Mouse (Mus musculus) erythroid progenitor cell, adult 5-6 weeks (primary cell): ENCODE measurements around the gene Rrp1b. TPM values are rescaled to one million over a fixed set of nuclear protein-coding genes. Genes with fewer than 3 reads are reported as not detected.
A peak's percentile ranks its signal among the peaks of the same experiment; 100 is the strongest.

Experiments
- ATAC-seq: replicated peaks from 2 replicates; pipeline ENCODE4 v1.8.0; 2016; ENCODE audit warnings: moderate number of reproducible peaks, mild to moderate bottlenecking, moderate TSS enrichment, inconsistent platforms; ENCODE audit not compliant: poor library complexity, low FRiP score, severe bottlenecking
- total RNA-seq, 2 experiments: library from RNA; stranded (forward) in 1 of 2; stranded (reverse) in 1 of 2; fragments of 150-400 nt in 1 of 2; fragments of 186-747, 209-891 nt in 1 of 2; gene quantifications; 2 replicates each; pipeline versions ENCODE4 v1.2.3 to v1.2.4; 2015 to 2017; ENCODE audit warnings: low replicate concordance in 2 of 2

Gene Rrp1b
- total RNA-seq (2015; ENCODE audit: low replicate concordance) = 4.0 and 8.8 TPM in 2 replicates
- total RNA-seq (2017; ENCODE audit: low replicate concordance) = 1.5 and 5.4 TPM in 2 replicates

DNA sequence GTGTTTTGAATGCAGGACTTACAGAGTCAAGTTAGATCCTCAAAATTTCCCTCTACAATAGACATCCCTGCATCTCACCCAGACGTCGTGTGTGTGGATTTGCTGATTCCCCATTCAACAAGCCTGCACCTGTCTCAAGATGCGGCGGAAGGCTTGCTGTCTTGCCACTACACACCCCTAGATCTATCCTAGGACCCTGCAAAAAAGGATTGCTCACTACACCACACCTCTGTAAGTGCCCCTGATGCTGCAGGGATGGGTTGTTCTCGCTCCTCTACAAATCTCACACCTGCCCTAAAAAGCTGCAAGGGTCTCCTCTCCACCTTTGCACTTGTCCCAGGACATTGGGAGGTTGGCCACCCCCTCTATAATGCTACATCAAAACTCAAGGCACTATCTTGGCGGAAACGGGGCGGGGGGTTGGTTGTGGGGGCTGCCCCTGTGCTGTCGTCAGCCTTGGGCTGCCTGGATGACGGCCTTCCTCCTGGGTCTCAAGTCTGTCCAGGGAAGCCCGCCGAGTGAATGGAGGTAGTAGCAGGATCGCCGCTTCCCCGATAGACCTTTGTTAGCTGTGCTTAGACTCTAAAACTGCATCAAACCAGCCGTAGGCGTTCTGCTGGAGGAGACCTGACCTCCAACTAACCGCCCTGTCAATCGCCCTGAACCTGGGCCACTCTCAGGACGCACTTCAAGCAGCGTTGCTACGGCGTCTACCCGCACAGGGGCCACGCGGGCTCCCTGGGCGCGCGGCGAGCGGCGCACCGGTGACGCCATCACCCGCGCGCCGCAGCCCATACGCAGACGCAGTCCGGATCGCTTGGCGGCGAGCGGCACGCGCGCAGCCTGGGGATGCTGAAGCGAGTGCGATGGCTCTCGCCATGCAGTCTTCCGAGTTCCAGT, at the start of gene Rrp1b, which contains the start of gene Hsf2bp:
TSS of gene Rrp1b (plus strand) at position 492 of the 900 bp plus-strand sequence.
TSS of gene Hsf2bp (minus strand) at position 741 of the 900 bp plus-strand sequence.
- 0 out of 2 replicates have a peak, but pooled peaks have one; percentile 53 for ATAC-seq

DNA sequence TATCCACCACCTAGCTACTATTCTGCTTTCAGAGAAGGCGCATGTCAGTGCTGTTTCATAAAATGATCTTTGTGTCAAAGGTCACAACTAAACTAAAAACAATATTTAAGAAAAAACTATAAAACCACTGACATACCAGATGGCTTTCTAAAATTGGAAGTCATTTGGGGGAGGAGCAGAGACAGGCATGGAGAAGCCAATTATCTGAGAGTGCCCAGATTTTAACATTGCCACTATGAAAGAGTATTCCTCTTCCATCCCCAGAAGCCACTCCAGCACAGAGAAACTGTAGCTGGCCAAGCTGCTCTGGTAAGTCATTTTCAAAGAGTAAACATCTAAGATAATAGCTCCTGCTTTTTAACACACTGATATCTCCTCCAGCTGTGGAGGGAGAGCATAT, 49.0 kb upstream of the Rrp1b start:
- ATAC-seq = no peak

DNA sequence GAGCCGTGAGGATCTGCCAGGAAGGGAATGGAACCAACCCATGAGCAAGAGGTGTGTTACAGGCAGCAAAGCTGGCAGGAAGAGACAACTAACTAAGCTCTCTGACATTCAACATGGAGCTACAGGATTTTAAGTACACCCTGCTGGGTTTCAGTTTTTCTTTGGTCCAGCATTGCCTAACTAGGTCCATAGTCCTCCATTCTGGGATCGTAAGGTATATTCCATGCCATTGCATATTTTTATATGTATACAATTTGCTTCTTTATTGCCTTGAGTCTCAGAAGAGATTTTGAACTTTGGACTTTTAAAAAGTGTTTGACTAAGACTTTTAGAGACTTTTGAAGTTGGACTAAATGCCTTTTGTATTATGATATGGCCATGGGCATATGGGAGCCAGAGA, 46.9 kb upstream of the Rrp1b start:
- ATAC-seq = no peak

DNA sequence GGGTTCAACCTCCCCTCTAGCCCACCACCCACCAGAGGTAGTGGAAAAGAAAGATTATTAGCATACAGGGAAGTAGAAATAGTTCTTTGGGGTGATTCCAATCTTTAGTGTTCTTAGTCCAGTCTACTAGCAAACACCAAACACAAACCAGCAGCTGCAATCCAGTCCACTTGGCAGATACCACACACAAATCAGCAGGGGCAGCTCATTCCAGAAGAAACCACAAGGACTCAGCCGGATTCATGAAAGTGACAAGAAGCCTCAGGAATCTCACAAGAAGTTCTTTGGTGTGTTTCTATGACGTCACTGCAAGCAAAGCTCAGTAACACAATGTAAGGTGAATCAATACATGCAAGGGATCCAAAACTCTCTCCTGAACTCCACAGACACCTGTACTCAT, 43.9 kb upstream of the Rrp1b start:
- ATAC-seq = no peak

DNA sequence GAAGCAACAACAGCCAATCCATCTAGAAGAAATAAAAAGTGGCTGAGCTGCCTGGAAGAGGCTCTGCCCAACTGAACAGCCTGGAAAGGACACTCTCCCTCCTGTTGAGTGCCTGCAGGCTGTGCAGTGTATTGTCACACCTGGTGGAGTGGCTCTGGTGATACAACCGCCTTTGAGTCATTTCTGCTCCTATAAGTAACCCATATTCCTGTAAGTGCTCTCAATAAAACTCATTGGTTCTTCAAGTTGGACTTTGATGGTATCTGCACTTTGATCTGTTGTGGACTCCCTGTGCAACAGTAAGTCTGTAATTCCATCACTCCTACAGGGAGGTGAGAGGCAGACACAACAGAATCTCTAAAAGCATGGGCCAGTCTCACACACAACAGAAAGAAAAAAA, 42.5 kb upstream of the Rrp1b start:
- ATAC-seq = no peak

DNA sequence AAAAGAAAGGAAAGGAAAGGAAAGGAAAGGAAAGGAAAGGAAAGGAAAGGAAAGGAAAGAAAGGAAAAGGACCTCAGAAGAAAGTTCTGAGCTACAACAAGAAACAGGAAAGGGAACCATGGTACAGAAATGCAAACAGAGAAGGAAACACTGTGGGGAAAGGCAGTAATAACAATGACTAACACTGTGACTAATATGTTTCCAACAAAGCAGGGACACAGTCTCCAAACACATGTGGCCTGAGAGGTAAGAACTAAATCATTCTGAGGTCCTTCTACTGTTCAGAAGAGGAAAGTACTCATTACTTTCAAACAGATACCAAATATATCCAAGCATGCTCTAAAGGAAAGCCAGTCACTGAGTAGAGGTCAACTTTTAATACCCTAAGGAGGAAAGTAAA, 41.8 kb upstream of the Rrp1b start:
- no peak for ATAC-seq

DNA sequence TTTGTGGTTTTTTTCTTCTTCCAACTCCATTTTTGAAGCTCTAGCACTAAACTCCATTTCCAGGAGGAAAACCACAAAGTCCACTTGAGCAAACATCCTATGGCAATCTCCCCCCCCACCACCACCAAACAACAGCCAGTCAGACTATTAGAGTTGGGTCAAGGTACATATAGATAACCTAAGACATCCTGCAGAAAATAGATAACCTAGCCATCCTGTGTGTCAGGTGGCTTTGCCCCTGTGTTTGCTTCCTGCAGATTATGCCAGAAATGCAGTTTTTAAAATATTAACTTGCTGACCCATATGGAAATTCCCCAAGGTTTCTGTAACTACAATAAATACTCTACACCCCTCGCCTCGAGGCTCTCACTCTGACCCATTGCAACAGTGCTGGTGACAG, 40.1 kb upstream of the Rrp1b start:
- ATAC-seq = no peak

DNA sequence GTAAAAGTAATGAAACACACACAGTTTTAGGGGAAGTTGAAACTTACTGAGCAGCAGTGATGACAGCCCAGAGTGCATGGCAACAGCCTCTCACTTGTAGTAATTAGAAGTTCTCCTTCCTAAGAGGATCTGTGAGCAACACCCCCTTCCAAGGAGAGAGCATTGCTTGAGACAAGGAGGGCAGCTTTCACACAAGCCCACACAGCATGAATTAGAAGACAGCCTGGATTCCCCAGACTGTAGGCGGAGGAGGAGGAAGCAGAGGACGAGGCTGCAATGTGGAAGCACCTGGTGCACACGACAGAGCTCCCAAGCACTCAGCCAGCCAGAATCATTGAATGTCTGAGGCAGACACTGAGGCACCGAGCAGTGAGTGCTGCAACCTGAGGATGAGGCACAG, 39.6 kb upstream of the Rrp1b start:
- no peak for ATAC-seq

DNA sequence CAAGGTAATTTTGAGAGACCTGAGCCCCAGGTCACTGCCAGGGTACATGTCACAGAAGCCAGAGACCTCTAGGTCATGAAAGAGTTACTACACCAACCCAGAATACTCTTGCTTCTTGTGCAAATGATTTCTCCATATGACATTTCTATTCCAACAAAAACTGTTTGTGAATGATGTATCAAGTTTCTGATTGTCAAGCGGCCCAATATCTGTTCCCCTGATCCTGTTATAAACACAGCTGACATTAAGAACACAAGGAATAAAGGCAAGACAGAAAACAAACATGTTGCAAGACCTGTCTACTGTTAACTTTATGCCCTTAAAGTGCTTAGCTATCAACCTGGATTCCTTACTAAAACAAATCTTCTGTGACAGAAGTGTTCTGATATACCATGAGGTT, 37.5 kb upstream of the Rrp1b start:
- no peak for ATAC-seq

DNA sequence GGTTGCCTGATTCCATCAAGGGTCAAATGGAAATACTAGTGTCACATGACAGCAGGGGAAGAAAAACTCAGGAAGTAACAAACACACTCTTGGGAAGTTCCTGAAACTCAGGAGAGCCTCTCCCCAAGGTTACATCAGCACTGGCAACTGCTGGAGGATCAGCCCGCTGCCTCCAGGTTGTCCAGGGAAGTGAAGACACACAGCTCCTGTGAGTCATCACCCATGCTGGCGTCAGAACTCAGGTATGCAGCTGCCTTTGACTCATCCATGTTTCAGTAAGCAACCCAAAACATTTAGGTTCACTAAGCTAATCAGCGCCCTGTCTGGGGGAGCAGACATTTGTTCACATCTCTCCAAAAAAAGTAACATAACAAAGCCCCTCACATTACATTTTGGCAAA, 32.6 kb upstream of the Rrp1b start:
- ATAC-seq = no peak

DNA sequence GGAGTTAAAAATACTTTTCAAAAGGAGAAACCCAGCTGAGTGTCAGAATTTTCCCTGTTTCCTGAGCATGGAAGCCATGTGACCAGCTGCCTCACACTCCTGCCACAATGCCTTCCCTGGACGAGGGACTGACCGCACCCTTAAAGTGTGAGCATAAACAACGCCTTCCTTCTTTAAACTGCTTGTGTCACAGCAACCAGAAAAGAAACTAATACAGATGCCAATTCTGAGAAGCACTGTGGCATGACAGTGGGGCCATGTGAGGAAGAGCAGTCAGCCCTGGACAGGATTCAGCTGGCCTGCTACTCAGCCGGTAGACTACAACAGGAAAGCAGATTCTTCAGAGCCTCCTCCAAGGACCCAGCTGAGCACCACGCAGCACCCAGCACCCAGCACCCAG, 29.1 kb upstream of the Rrp1b start:
- no peak for ATAC-seq

DNA sequence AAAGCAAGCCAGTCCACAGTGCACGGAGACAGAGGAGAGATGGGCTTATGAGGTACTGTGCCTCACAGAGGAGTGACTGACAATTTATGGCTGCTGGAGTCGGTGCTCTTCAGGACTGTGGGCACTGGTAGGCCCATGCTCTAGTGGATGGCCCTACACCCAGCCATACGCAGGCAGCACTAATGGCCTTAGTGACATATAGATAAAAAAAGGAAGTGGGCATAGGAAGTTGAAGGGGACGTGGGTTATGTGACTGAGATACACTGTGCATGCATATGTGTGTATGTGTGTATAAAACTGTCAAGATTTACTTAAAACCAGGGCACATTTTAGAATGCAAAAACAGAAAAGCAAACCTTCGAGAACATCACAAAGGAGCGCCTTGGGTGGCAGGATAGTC, 24.2 kb upstream of the Rrp1b start:
- no peak for ATAC-seq

DNA sequence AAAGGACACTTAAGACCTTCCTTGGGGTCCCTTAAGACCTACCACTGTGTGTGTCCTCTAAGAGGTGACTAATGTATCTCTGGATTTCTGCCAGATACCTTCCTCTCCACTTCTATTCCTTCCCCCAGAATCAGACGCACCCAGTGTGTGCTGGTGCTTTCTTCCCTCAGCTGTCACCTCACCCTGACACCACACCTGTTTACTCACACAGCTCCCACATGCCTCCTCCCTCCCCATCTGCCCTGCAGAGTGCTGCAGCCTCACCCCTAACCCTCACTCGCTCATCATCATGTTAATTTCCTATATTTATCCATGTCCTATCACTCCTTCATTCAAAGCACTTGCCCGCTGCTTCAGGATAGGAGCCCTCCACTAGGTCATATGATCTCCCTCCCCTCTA, 23.6 kb upstream of the Rrp1b start:
- no peak for ATAC-seq

DNA sequence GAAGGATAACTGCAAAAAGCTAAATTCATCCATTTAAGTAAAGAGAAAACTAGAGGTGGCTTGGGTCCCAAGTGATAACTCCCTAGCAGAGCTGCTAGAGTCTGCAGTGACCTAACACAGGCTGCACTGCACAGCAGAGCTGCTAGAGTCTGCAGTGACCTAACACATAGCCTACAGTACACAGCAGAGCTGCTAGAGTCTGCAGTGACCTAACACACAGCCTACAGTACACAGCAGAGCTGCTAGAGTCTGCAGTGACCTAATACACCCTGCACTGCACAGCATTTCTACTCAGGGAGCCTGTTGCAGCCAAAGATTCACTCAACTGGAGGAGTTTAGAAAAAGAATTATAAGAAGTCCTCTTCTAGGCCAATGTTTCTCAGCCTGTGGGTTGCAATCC, 22.2 kb upstream of the Rrp1b start:
- ATAC-seq = no peak

DNA sequence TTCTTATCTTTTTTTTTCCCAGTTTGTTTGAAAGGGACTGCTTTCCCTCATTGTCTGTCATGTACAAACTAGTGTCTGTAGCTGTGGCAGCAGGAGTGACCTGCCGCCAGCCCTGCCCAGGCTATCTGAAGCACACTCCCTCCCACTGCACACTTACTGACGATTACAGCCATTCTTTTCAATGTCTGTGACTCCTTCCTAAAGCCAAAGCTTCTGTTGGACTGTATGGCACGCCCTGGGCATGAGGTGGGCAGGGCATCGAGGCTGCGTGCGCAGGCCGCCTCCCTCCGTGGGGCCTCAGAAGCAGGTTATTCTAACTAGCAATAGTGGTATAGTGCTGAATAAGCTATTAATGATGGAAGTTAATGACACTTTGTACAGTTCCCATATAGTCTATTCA, 19.4 kb upstream of the Rrp1b start:
- ATAC-seq = no peak

DNA sequence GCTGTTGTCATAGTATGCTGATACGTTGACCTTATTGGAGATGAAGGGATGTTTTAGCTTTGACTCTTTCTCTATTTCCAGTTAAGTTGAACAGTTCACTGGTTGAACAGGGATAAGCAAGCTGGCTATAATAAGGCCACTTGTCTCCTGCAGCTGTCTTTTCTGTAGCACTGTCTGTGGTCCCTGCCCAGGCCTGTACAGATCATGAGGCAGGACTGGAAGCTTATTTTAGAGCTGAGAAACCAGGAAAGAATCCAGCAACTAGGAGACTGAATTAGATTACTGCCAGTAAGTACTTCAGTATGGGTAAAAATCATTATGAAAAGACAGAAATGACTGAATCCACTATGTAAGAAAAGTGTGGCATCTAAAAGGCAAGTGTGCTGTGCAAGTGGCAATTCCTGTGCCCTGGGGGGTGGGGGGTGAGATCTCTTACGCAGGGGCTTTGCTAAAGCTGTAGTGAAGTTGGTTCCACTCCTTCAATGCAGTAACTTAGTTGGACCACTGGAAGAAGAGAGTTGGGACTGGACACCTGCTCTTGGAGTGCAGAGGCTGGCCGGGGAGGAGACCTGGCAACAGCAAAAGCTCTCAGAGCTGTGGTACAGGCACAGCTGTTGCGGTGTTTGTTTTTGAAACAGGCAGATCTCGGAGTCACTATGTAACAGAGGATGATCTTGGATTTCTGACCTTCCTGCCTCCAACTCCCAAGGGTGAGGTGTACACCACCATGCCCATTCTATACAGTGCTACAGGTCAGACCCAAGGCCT, 17.6 kb upstream of the Rrp1b start:
- no peak for ATAC-seq

DNA sequence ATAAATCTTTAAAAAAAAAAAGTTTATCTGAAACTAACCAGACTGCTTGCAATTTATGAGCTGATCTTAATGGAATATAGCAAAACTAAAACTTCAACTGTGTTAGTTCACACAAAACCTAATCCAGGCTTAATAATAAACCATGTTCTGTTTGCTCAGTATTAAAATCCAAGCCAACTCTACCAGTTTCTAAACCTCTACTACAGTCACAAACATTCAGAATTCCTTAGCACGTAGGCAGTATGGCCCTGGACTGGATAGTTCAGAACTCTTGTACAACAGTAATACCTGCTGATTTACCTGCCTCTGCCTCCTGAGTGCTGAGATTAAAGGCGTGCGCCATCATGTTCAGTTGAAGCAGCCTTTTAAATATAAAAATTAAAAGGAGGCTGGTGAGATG, 13.9 kb upstream of the Rrp1b start:
- ATAC-seq = no peak

DNA sequence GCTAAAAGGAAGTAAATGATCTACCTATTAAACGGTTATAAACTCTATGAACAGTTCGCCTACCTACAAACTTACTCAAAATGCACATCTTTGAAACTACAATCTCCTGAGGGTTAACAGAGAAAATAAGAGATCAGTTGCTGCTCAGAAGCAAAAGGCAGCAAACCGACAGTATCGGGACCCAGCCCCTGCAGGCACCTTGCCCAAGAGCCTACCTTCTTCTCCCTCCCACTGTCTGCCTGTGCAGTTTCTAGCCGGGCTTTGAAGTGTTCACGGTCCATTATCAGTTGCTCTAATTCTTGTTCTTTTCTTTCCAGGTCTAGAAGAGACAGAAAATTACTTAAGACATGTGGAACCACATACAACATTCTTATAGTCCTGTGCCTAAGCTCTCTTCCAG, 13.3 kb upstream of the Rrp1b start:
- no peak for ATAC-seq

DNA sequence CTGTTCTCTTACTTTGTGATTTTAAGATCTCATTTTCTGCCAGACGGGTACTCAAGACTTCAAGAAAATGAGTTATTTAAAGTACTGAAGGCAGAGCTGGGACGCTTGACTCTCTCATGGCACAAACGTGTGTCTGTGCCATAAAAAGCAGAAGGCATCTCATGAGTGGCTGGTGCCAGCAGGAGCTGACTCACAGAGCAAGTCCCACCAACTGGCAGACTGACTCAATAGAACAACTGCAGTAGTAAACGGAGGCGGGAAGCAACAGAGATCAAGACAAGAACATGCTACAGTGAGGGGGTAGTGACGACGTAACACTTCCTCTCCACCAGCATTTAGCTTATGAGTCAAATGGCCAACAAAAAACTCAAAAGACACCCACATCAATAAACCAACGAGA, 12.8 kb upstream of the Rrp1b start:
- no peak for ATAC-seq

DNA sequence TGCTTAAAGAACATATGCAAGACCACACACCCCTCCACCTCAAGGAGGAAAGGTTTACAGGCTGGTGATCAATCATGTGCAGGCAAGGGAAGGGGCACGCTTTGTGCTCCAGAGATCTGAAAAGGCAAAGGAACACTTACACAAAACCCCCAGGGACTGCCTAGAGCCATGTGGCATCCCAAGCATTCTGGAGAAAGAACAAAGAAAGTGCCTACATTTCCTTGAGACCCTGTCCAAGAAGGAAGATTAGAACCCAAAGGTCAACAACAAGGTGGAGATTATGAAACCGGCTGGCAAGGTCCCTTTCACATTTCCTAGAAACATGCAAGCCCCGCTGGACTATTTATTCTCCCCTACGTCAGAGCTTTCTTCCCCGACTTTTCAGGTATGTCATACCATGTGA, 11.2 kb upstream of the Rrp1b start:
- ATAC-seq = no peak

DNA sequence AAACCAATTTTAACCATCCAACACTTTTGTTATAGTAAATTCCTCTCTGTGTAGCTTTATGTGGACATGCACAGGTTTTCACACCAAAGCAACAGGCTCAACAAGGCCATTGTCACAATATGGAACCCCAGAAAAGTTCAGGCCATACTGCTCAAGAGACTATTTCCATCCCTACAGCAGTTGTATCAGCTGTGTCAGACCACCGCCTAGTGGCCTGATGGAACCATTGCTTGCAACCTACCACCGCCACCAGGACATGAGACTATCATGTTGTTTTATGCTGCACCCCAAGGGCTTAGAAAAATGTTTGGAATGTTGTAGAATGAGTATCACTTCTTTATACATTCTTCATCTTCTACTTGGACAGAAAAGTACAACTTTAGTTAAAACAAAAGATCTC, 10.5 kb upstream of the Rrp1b start:
- no peak for ATAC-seq
